Mouse (Mus musculus) adrenal gland, postnatal 14 days (tissue): Measurements from ENCODE around the gene Gm6176. TPM values are rescaled to one million over a fixed set of nuclear protein-coding genes. Genes with fewer than 3 reads are reported as not detected.
"Not testable (repeated sequence)": the region's sequence is repeated elsewhere in the genome, so short reads cannot be mapped to it uniquely, and the experiment has no call there.

Experiments
- DNase-seq: peaks from one replicate; pipeline ENCODE4 v3.0.0; 2021; ENCODE audit warnings: mixed read lengths
- long read RNA-seq, 2 experiments: library from polyadenylated mRNA; stranded (forward); transcript quantifications; one replicate each; pipeline ENCODE4 v2.0.0; 2021
- total RNA-seq: library from RNA; stranded (reverse); gene quantifications from 2 replicates; pipeline ENCODE4 v1.2.3, GENCODE M21; 2021

The Gm6176 gene
- total RNA-seq, result not detected in 2 replicates
- long read RNA-seq, experiment 1, result 0 reads
- long read RNA-seq, experiment 2, result 0 reads

GRCm38 (mm10) chr7:22056205-22056604 is at the start of gene Gm6176:
Gm6176 (minus strand) TSS chr7:22056305.
- not testable (repeated sequence) for DNase-seq

DNA sequence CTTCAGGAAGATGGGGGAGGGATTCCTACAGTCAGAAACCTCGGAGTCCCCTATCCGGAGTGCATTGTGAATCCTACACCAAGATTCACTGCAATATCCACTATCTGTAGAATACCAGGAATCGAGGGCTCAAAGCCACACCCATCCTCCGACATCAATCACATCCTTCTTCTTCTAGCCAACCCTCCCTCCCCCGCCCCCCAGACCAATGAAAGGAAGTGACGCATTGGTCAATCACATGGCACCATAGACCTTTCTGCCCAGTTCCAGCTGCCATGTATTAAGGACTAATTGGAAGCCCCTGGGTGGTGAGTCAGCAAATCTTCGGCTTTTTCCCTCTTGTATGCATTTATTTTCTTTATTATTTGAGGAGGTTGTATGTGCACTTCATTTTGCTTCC is 12.7 kb upstream of the Gm6176 start, which contains the start of gene Vmn1r139:
Gene Vmn1r139 (plus strand): TSS at position 301 of the 400 bp plus-strand sequence.
- not testable (repeated sequence) for DNase-seq

GRCm38 (mm10) chr7:22028797-22029196 is 27.3 kb downstream of the Gm6176 start, which contains the start of gene Vmn1r138:
Vmn1r138 (minus strand) TSS chr7:22028897.
- not testable (repeated sequence) for DNase-seq

Other genes with a start within 250 kb of the Gm6176 start
- gene Vmn1r135, start 224.0 kb downstream of the Gm6176 start, total RNA-seq, result not detected in 2 replicates
- not detected in 2 replicates for gene Gm5725, start 212.0 kb downstream of the Gm6176 start, total RNA-seq
- gene Gm5891, start 135.0 kb downstream of the Gm6176 start, total RNA-seq, result not detected in 2 replicates
- gene Vmn1r137, start 61.7 kb downstream of the Gm6176 start, total RNA-seq, result not detected in 2 replicates
- not detected in 2 replicates for gene Vmn1r138, start 27.4 kb downstream of the Gm6176 start, total RNA-seq
- not detected in 2 replicates for gene Vmn1r139, start 12.8 kb upstream of the Gm6176 start, total RNA-seq
- not detected in 2 replicates for gene Gm16451, start 61.9 kb upstream of the Gm6176 start, total RNA-seq
- gene Gm10666, start 78.4 kb upstream of the Gm6176 start, total RNA-seq, result not detected in 2 replicates
- gene Vmn1r142, start 107.7 kb upstream of the Gm6176 start, total RNA-seq, result not detected in 2 replicates
- gene Vmn1r143, start 133.1 kb upstream of the Gm6176 start, total RNA-seq, result not detected in 2 replicates
- gene Gm8653, start 145.0 kb upstream of the Gm6176 start, total RNA-seq, result not detected in 2 replicates
- not detected in 2 replicates for gene Gm8453, start 173.2 kb upstream of the Gm6176 start, total RNA-seq